Mouse (Mus musculus) liver, adult (tissue): ENCODE results near the gene Tmem274.

ENCODE experiments used
- GATA4 ChIP-seq: IDR thresholded peaks from 2 replicates; pipeline ENCODE4 v1.6.1; 2014; ENCODE audit warnings: mild to moderate bottlenecking, low read length; ENCODE audit not compliant: insufficient replicate concordance

Tmem274 gene

DNA sequence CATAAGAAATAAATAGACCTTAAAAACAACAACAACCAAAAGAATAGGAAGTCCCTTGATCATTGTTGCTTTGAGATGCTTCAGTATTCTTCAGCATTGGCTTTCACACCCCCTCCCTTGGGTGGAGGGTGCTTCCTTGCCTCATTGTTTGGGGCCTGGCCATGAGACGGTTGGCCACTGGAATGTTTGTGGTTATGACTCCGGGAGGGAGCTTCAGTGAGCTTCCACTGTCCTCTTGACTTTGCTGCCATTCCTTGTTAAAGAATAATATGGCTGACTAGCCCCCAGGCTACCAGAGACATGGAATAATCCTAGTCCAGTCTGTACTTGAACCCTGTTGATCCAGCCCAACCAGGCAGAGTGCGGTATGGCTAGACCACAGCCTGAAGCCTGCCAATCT lies 29.7 kb downstream of the Tmem274 start:
- no peak for TF ChIP-seq GATA4

DNA sequence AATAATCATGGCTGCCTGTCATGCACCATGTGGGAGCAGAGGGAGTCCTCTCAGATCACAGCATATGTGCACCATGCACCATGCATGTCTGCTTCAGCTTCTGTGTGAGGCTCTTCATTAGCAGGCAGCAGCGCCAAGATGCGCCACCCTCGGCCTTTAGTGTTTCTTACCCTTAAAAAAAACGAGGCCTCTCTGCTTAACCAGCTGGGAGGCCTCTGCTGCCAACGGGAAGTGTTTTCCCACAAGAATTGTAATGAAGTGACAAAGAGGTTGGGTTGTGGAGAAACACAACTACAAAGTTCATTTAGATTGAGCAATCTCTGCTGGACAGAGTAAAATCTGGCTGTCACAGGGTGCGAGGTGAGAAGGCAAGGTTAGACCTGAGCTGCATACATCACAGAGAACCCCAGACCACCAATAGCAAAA lies 34.1 kb downstream of the Tmem274 start:
- no peak for TF ChIP-seq GATA4

DNA sequence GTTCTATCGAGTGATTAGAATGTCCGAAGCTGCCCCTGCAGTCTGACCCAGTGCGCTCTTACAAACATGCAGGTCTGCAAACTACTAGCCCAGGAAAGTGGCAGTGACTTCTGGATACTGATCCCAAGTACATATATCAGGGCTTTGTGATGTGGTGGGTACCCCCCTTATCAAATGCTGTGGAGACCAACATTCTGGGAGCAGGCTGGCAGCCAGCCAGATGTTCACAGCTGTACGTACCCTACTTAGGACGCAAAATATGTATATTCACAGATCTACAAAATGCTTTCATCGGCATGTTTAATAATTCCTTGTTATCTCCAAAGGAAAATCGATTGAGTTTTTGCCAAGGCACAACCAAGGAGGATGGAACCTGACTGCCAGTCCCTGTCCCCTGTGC lies 34.9 kb downstream of the Tmem274 start:
- TF ChIP-seq GATA4, result no peak

DNA sequence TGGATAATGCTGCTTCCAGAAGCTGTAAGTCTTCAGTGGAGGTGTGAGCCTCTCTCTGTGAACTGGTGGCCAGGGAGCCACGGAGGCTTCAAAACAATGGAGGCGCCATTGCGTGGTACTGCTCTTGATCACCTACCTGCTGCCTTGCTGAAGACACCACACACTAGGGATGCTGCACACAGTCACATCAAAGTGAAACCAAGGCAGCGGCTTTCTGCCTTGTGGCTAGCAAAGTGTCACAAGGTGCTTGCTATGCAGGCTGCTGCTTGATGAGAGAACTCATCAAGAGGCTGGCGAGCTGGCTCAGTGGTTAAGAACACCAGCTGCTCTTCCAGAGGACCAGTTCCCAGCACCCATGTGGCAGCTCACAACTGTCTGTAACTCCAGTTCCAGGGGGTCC lies 38.5 kb downstream of the Tmem274 start:
- no peak for TF ChIP-seq GATA4

DNA sequence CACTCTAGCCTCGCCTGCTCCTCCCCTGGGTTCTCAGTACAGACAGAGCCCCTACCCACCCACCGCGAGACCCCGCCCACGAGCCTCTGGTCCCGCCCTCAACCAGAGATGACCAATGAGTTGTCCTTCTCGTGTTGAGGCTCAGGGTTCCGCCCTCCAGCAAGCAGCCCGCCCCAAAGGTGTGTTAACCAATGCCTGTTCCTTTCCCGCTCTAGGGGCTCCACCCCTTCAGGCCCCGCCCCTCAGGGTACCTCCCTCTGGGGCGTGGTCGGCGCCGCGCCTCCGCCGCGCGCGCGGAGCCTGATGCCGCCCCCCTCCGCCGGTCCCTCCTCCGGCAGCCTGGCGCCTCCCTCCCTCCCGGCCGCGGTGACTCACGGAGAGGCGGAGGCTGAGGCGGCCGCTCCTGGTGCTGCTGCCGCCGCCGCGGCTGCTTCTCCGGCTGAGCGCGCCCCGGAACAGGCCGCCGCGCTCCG lies 40.7 kb downstream of the Tmem274 start, which contains the start of gene Ctnnbip1:
Gene Ctnnbip1 (plus strand): TSS at position 369 of the 473 bp plus-strand sequence.
- TF ChIP-seq GATA4, result no peak

DNA sequence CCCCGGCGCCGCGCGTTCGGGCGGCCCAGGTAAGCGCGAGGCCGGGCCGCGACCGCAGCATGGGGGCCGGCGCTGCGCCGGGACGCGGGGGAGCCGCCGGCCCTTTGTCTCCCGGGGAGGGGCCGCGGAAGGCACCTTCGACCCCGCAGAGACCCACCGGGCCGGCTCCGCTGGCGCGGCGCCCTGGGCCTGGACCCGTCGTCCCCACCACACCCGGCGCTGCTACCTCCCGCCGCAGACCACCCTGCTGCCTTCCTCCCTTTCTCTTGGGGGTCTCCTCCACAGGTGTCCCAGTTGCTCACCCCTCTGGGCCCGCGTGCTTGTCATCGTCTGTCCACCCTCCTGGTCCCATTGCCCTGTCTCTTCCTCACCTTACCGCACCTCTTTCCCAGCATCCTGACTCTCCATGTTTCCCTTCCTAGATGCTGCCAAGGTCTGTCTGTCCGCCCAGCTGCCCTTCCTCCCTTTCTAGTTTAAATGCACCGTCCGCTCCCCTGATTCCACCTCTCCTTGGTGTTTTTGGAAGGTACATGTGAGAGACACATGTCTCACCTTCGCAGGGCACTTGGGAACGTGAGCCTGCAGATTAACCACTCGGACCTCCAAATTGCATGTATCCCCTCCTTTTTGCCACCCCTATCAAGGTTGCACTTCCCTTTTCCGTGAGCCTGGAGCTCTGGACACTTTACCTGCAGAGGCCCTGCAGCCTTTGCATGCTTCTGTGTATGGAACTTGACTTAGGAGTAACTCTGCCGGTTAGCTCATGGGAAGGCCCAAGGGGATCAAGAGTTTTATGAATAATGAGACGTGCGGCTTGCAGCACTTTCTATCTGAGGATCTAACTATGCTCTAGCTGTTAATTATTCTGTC lies 41.4 kb downstream of the Tmem274 start:
- TF ChIP-seq GATA4, result no peak

DNA sequence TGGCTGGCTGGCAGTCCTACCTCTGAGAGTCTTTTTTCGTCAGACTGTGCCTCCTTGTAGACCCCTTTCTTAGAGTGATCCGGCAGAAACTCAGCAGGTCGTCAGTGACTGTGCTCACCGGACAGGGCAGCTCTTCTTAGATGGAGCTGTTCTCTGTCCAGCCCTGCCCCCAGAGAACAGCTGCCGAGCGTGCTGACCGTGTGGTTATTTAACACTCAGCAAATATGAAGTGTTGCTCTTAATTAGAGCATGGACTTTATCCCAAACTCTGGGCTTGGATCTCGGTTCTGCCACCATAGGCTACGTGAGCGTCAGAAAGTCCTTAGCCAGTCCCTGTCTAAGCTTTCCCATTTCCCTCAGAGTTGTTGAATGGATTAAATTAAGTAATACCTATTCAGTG lies 44.1 kb downstream of the Tmem274 start:
- no peak for TF ChIP-seq GATA4

DNA sequence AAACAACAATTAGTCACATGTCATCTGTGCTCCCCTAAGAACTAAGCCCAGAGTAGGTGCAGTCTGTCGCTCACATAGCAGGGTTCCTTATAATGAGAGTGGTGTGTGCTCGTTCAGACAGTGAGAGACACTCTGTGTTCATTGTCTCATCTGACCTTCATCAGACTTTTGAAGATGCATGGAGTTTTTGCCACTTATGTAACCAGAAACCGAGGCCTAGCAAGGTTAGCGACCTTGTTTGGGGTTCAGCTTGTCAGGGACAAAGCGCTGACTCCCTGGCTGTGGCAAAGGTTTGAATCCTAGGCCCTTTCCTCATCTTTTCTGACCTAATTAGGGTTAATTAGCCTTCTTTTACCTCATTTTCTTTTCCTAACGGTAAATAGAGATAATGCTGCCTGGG lies 46.8 kb downstream of the Tmem274 start:
- no peak for TF ChIP-seq GATA4

DNA sequence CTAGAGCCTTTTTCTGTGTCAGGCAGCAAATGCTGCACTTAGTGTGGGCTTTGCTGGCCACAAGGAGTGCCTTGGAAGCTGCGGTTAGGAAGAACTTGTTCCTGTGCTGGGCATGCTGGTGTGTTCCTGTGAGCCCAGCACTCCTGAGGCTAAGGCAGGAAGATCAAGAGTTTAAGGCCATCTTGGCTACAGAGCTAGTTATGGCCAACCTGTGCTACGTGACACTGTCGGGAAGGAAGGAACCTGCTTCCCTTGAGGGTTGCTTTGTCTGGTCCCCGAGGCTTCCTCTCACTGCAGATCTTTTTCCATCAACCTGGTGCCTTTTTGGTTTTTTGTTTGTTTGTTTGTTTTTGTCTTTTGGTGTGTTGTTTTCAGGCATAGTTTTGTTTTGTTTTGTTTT lies 48.0 kb downstream of the Tmem274 start:
- TF ChIP-seq GATA4, result no peak

DNA sequence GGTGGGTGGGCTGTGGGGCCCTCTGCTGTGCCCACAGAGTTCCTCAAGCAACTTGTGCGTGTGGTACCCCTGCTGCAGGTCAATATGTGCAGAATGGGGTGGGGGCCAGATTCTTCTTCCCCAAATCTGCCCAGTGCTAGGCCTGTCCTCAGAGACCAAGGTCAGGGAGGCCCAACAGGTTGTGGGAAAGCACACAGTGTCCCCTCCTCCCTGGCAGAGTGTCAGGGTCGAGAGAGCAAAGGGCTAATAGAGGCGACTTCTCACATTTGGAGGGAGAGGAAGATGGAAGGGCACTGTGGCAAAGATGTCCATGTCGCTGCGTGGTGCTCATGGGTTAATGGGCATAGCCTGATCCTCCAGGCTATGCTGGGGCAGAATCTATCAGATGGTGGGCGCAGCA lies 48.6 kb downstream of the Tmem274 start:
- no peak for TF ChIP-seq GATA4

DNA sequence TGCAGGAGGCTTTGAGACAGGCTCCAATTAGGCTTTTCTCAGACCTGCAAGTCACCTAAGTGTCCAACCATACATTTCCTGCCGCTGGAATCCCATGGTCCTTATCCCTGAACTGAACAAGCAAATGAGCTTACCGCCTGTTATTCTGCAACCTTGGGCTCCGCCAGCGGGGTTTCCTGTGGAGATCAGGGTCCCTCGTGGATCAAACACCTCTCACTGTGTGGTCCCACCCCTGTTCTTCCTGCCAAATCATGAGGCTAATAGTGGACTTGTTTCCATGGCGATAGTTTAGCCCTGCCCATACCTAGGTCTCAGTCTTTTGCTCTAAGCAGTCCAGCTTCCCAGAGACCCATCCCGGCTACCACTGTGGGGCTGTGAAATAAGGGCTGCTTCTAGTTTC lies 49.2 kb downstream of the Tmem274 start:
- no peak for TF ChIP-seq GATA4

DNA sequence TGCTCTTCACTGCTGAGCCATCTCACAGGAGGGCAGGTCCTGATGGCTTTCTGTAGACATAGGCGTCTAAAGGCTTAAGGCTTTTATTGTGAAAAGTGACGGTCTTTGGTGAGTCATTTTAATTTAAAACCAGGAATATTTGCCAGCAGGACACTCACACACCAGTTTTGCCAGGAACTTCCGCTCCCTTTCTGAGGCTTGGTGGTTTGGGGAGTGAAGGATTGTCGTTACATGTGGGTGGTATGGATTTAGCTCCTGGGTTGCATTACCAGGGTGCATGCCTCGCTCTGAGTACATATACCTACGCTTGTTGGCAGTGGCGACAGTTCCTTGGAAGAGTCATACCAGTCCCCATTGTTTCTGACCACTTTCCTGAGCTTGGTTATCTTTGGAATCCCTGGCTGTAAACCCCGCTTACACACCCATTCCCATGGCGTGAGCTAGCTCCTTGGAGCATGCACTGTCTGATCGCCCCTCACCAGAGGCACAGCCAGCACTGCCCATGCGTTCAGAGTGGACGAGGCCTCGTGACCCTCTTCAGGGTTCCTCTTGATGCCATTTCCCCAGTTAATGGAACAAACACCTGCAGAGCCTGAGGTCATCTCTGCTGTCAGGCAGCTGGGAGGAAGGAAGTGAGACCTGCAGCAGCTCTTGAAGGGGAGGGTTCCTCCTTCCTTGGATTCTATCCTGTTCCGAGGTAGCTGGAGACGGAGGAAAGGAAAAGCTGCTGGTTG lies 50.6 kb downstream of the Tmem274 start:
- no peak for TF ChIP-seq GATA4

DNA sequence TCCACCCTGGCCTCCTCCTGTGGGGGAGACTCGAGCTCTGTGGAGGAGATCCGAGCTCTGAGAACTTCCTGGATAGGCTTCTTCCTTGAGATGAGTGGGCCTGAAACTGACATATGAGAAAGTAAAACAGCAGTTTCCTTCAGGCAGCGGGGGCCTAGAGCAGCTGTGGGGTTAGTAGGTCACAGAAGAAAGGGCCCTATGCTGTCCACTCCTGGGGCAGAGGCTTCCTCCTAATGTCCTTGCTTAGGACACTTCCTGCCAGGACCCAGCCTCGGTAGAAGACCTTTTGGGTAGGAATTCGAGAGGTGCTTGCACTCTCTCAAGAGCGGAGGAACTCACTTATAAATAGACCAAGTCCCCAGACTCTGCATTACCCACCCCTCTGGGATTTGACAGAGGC lies 52.5 kb downstream of the Tmem274 start:
- no peak for TF ChIP-seq GATA4
